Mouse (Mus musculus): ENCODE measurements around the gene Fiz1.
A peak's percentile ranks its signal among the peaks of the same experiment; 100 is the strongest.
"Not testable (repeated sequence)": the region's sequence is repeated elsewhere in the genome, so short reads cannot be mapped to it uniquely, and the experiment has no call there.

The Fiz1 gene

GRCm38 (mm10) chr7:5002876-5003275 is 11.6 kb downstream of the Fiz1 start:
- not testable (repeated sequence) for DNase-seq (ENCODE audit: low spot score in 2 of 2)

GRCm38 (mm10) chr7:4999876-5000275 is 14.6 kb downstream of the Fiz1 start:
- no peak for DNase-seq (ENCODE audit: low spot score in 2 of 2)

GRCm38 (mm10) chr7:4996934-4997333 is 17.6 kb downstream of the Fiz1 start:
- no peak for DNase-seq (ENCODE audit: low spot score in 2 of 2)

GRCm38 (mm10) chr7:4996003-4996895 is 18.2 kb downstream of the Fiz1 start, which contains the start of gene Zfp579:
Gene Zfp579, minus strand, starts transcription at chr7:4996158.
- DNase-seq (ENCODE audit: low spot score in 2 of 2) = peak; percentile 95

- no peak for DNase-seq (ENCODE audit: low spot score in 2 of 2)
Observed at GRCm38 (mm10) chr7:4995268-4996002, 19.1 kb downstream of the Fiz1 start.

GRCm38 (mm10) chr7:4993999-4994788 is 20.3 kb downstream of the Fiz1 start:
- peak in 1 of 2 experiments; percentile 10 for DNase-seq (ENCODE audit: low spot score in 2 of 2)

- DNase-seq (ENCODE audit: low spot score in 2 of 2) = peak in 1 of 2 experiments; percentile 4
Observed at GRCm38 (mm10) chr7:4993347-4993998, 21.0 kb downstream of the Fiz1 start.

- DNase-seq (ENCODE audit: low spot score in 2 of 2) = no peak
Observed at GRCm38 (mm10) chr7:4988250-4988649, 26.2 kb downstream of the Fiz1 start.

- DNase-seq (ENCODE audit: low spot score in 2 of 2) = no peak
Observed at GRCm38 (mm10) chr7:4976832-4977231, 37.7 kb downstream of the Fiz1 start.

GRCm38 (mm10) chr7:4975455-4975854 is 39.0 kb downstream of the Fiz1 start:
- no peak for DNase-seq (ENCODE audit: low spot score in 2 of 2)

- no peak for DNase-seq (ENCODE audit: low spot score in 2 of 2)
Observed at GRCm38 (mm10) chr7:4972321-4973047, 42.0 kb downstream of the Fiz1 start.

GRCm38 (mm10) chr7:4971710-4972109 is 42.8 kb downstream of the Fiz1 start:
- no peak for DNase-seq (ENCODE audit: low spot score in 2 of 2)

- DNase-seq (ENCODE audit: low spot score in 2 of 2) = no peak
Observed at GRCm38 (mm10) chr7:4971068-4971467, 43.4 kb downstream of the Fiz1 start, which contains the start of gene Sbk3. Gene Sbk3, minus strand, starts transcription at chr7:4971168.

- DNase-seq (ENCODE audit: low spot score in 2 of 2) = no peak
Observed at GRCm38 (mm10) chr7:4964988-4965387, 49.5 kb downstream of the Fiz1 start.

- peak; percentile 47 to 59 for DNase-seq (ENCODE audit: low spot score in 2 of 2)
Observed at GRCm38 (mm10) chr7:4964272-4964671, 50.2 kb downstream of the Fiz1 start, which contains the start of gene Sbk2. Gene Sbk2, minus strand, starts transcription at chr7:4964406.

GRCm38 (mm10) chr7:4963527-4963926 is 51.0 kb downstream of the Fiz1 start:
- no peak for DNase-seq (ENCODE audit: low spot score in 2 of 2)

GRCm38 (mm10) chr7:4957361-4957760 is 57.1 kb downstream of the Fiz1 start:
- no peak for DNase-seq (ENCODE audit: low spot score in 2 of 2)

Data from cerebellum, postnatal 4 days (tissue).